Mouse (Mus musculus): ENCODE data around the gene Ppp1r11. TPM values are rescaled to one million over a fixed set of nuclear protein-coding genes. Genes with fewer than 3 reads are reported as not detected.

Gene Ppp1r11
- total and polyA plus RNA-seq, 2 experiments from 2014 or later, result 54.0 to 143 TPM

DNA sequence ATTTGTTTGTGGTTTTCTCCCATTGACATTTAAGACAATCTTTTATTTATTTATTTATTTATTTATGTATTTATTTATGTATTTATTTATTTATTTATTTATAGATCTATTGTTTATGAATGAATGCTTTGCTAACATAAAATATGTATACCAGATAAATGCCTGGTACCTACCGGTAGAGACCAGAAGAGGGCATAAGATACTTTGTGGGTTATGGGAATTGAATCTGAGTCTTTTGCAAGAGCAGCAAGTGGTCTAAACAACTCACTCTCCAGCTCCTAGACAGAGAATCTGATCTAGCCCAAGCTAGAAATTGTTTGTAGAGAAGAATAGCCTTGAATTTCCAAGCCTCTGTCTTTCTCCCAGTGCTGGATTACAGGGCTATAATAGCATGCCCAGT is 50.9 kb downstream of the Ppp1r11 start:
- WGBS, result 38% methylated on average over 1 of the region's 1 CpGs
- Histone ChIP-seq H3K4me1 (ENCODE audit: insufficient read depth, low read length) (no peaks in the 10 kb centered on the region), H3K27ac (ENCODE audit: low read depth, low read length) (no peak overlapping the region), H3K4me3 (ENCODE audit: low read depth, low read length) (no peak overlapping the region), H3K36me3 (ENCODE audit: insufficient read depth, low read length) (no peaks in the 10 kb centered on the region), H3K4me2 (ENCODE audit: low read depth, low read length, poor library complexity, severe bottlenecking) (no peak overlapping the region), H3K9ac (replicated peaks; ENCODE audit: low read length, poor library complexity, severe bottlenecking) (no peak overlapping the region), H3K27me3 (ENCODE audit: insufficient read depth, low read length) (no peaks in the 10 kb centered on the region), H3K9me3 (ENCODE audit: low read length) (no peaks in the 10 kb centered on the region)
- TF ChIP-seq CTCF (IDR thresholded peaks at IDR 0.05), result peak; percentile 38
- ATAC-seq (ENCODE audit: low FRiP score) (no peak), DNase-seq (ENCODE audit: low spot score) (no peak)

DNA sequence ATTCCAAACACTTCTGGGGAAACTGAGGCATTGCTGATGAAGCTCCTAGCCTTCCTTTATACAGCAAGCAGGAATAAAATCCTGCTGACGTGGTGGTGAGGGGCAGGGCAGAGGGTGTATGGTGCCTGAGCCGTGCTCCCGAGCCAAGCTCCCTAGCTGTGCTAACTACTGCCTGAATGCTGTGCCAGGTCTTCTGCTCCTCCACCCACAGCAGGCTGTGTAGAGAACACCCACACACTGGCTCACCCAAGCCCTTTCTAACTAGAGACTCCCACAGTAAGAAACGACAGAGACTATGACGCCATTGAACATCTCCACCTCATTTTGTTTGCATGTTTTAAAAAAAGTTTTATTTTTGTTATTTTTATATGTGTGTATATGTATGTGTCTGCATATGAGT is 51.5 kb downstream of the Ppp1r11 start:
- Histone ChIP-seq H3K27me3 (ENCODE audit: insufficient read depth, low read length) (no peaks in the 10 kb centered on the region), H3K27ac (ENCODE audit: low read depth, low read length) (no peak overlapping the region), H3K36me3 (ENCODE audit: insufficient read depth, low read length) (no peaks in the 10 kb centered on the region), H3K9me3 (ENCODE audit: low read length) (no peaks in the 10 kb centered on the region), H3K9ac (replicated peaks; ENCODE audit: low read length, poor library complexity, severe bottlenecking) (no peak overlapping the region), H3K4me3 (ENCODE audit: low read depth, low read length) (no peak overlapping the region), H3K4me2 (ENCODE audit: low read depth, low read length, poor library complexity, severe bottlenecking) (no peak overlapping the region), H3K4me1 (ENCODE audit: insufficient read depth, low read length) (no peaks in the 10 kb centered on the region)
- ATAC-seq (ENCODE audit: low FRiP score) (no peak), DNase-seq (ENCODE audit: low spot score) (no peak)
- TF ChIP-seq CTCF (IDR thresholded peaks at IDR 0.05), result no peak
- 82% methylated on average over 5 of the region's 5 CpGs for WGBS

DNA sequence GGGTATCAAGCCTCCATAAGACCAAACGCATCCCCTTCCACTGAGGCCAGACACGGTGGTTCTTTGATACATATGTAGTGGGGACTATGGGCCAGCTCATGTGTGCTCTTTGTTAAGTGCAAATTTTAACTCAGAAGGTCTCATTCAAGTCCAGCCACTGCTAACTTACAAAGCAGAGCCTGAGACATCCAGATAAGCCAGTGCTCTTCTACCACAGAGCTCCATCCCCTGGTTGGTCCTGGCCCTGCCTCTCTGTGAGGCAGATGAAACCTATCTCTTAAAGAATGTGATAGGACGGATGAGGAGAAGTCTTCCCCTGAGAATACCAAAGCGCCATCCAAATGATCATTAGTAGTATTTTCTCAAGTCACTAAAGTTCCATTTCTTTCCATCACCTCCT is 52.2 kb downstream of the Ppp1r11 start:
- DNase-seq (ENCODE audit: low spot score) (no peak), ATAC-seq (ENCODE audit: low FRiP score) (no peak)
- H3K27me3 ChIP-seq (ENCODE audit: insufficient read depth, low read length), result no peaks in the 10 kb centered on the region
- no peak overlapping the region for H3K27ac ChIP-seq (ENCODE audit: low read depth, low read length)
- 79% methylated on average over 4 of the region's 4 CpGs for WGBS
- no peaks in the 10 kb centered on the region for H3K4me1 ChIP-seq (ENCODE audit: insufficient read depth, low read length)
- H3K4me2 ChIP-seq (ENCODE audit: low read depth, low read length, poor library complexity, severe bottlenecking), result no peak overlapping the region
- H3K9ac ChIP-seq (replicated peaks; ENCODE audit: low read length, poor library complexity, severe bottlenecking), result no peak overlapping the region
- no peak for TF ChIP-seq CTCF (IDR thresholded peaks at IDR 0.05)
- no peak overlapping the region for H3K4me3 ChIP-seq (ENCODE audit: low read depth, low read length)
- no peaks in the 10 kb centered on the region for H3K36me3 ChIP-seq (ENCODE audit: insufficient read depth, low read length)
- H3K9me3 ChIP-seq (ENCODE audit: low read length), result no peaks in the 10 kb centered on the region

Other genes starting within 250 kb of the Ppp1r11 start
- not detected in 2 replicates for gene H2-M10.5, start 178.8 kb downstream of the Ppp1r11 start, total RNA-seq (2014; rRNA removed)
- not detected in 2 replicates for gene H2-M10.5, start 178.8 kb downstream of the Ppp1r11 start, polyA plus RNA-seq (2015; fragmentation: Nextera tagmentation; extraction: Ambion mirVana)
- gene H2-M10.6, start 139.6 kb downstream of the Ppp1r11 start, total RNA-seq (2014; rRNA removed), result not detected in 2 replicates
- gene H2-M10.6, start 139.6 kb downstream of the Ppp1r11 start, polyA plus RNA-seq (2015; fragmentation: Nextera tagmentation; extraction: Ambion mirVana), result not detected in 2 replicates
- 29.8 and 31.4 TPM in 2 replicates for gene Trim26, start 114.6 kb downstream of the Ppp1r11 start, total RNA-seq (2014; rRNA removed)
- 37.9 and 44.3 TPM in 2 replicates for gene Trim26, start 114.6 kb downstream of the Ppp1r11 start, polyA plus RNA-seq (2015; fragmentation: Nextera tagmentation; extraction: Ambion mirVana)
- gene Trim15, start 84.5 kb downstream of the Ppp1r11 start, total RNA-seq (2014; rRNA removed), result 0.27 and 0.33 TPM in 2 replicates
- 0.73 and 0.90 TPM in 2 replicates for gene Trim15, start 84.5 kb downstream of the Ppp1r11 start, polyA plus RNA-seq (2015; fragmentation: Nextera tagmentation; extraction: Ambion mirVana)
- 0.22 and 0.24 TPM in 2 replicates for gene Trim10, start 82.2 kb downstream of the Ppp1r11 start, total RNA-seq (2014; rRNA removed)
- 0.16 and 0.17 TPM in 2 replicates for gene Trim10, start 82.2 kb downstream of the Ppp1r11 start, polyA plus RNA-seq (2015; fragmentation: Nextera tagmentation; extraction: Ambion mirVana)
- not detected in 2 replicates for gene Trim40, start 61.6 kb downstream of the Ppp1r11 start, total RNA-seq (2014; rRNA removed)
- 0.19 and 0.25 TPM in 2 replicates for gene Trim40, start 61.6 kb downstream of the Ppp1r11 start, polyA plus RNA-seq (2015; fragmentation: Nextera tagmentation; extraction: Ambion mirVana)
- not detected in 2 replicates for gene Trim31, start 53.6 kb downstream of the Ppp1r11 start, total RNA-seq (2014; rRNA removed)
- gene Trim31, start 53.6 kb downstream of the Ppp1r11 start, polyA plus RNA-seq (2015; fragmentation: Nextera tagmentation; extraction: Ambion mirVana), result not detected in 2 replicates
- 3.9 TPM in 2 replicates for gene Rnf39, start 8.8 kb downstream of the Ppp1r11 start, total RNA-seq (2014; rRNA removed)
- gene Rnf39, start 8.8 kb downstream of the Ppp1r11 start, polyA plus RNA-seq (2015; fragmentation: Nextera tagmentation; extraction: Ambion mirVana), result 2.8 and 3.3 TPM in 2 replicates
- gene Znrd1, start 6.8 kb upstream of the Ppp1r11 start, total RNA-seq (2014; rRNA removed), result 31.6 and 37.1 TPM in 2 replicates
- 42.4 and 43.7 TPM in 2 replicates for gene Znrd1, start 6.8 kb upstream of the Ppp1r11 start, polyA plus RNA-seq (2015; fragmentation: Nextera tagmentation; extraction: Ambion mirVana)
- 2.1 and 3.5 TPM in 2 replicates for gene Znrd1as, start 6.9 kb upstream of the Ppp1r11 start, total RNA-seq (2014; rRNA removed)
- gene Znrd1as, start 6.9 kb upstream of the Ppp1r11 start, polyA plus RNA-seq (2015; fragmentation: Nextera tagmentation; extraction: Ambion mirVana), result 2.8 and 3.0 TPM in 2 replicates
- not detected in 2 replicates for gene 2410137M14Rik, start 29.5 kb upstream of the Ppp1r11 start, total RNA-seq (2014; rRNA removed)
- gene 2410137M14Rik, start 29.5 kb upstream of the Ppp1r11 start, polyA plus RNA-seq (2015; fragmentation: Nextera tagmentation; extraction: Ambion mirVana), result 0.39 and 0.52 TPM in 2 replicates
- 2.0 and 4.3 TPM in 2 replicates for gene H2-M5, start 37.8 kb upstream of the Ppp1r11 start, total RNA-seq (2014; rRNA removed)
- gene H2-M5, start 37.8 kb upstream of the Ppp1r11 start, polyA plus RNA-seq (2015; fragmentation: Nextera tagmentation; extraction: Ambion mirVana), result 1.3 and 1.6 TPM in 2 replicates
- 140 and 182 TPM in 2 replicates for gene Zfp57, start 49.4 kb upstream of the Ppp1r11 start, total RNA-seq (2014; rRNA removed)
- gene Zfp57, start 49.4 kb upstream of the Ppp1r11 start, polyA plus RNA-seq (2015; fragmentation: Nextera tagmentation; extraction: Ambion mirVana), result 166 and 171 TPM in 2 replicates
- gene Mog, start 71.7 kb upstream of the Ppp1r11 start, total RNA-seq (2014; rRNA removed), result not detected in 2 replicates
- gene Mog, start 71.7 kb upstream of the Ppp1r11 start, polyA plus RNA-seq (2015; fragmentation: Nextera tagmentation; extraction: Ambion mirVana), result 0.95 and 1.1 TPM in 2 replicates
- 633 and 639 TPM in 2 replicates for gene Gabbr1, start 94.2 kb upstream of the Ppp1r11 start, total RNA-seq (2014; rRNA removed)
- gene Gabbr1, start 94.2 kb upstream of the Ppp1r11 start, polyA plus RNA-seq (2015; fragmentation: Nextera tagmentation; extraction: Ambion mirVana), result 111 and 116 TPM in 2 replicates
- gene Olfr90, start 136.8 kb upstream of the Ppp1r11 start, total RNA-seq (2014; rRNA removed), result not detected in 2 replicates
- gene Olfr90, start 136.8 kb upstream of the Ppp1r11 start, polyA plus RNA-seq (2015; fragmentation: Nextera tagmentation; extraction: Ambion mirVana), result not detected in 2 replicates
- gene Olfr91, start 146.5 kb upstream of the Ppp1r11 start, total RNA-seq (2014; rRNA removed), result not detected in 2 replicates
- not detected in 2 replicates for gene Olfr91, start 146.5 kb upstream of the Ppp1r11 start, polyA plus RNA-seq (2015; fragmentation: Nextera tagmentation; extraction: Ambion mirVana)
- gene Olfr92, start 168.3 kb upstream of the Ppp1r11 start, total RNA-seq (2014; rRNA removed), result not detected in 2 replicates
- gene Olfr92, start 168.3 kb upstream of the Ppp1r11 start, polyA plus RNA-seq (2015; fragmentation: Nextera tagmentation; extraction: Ambion mirVana), result not detected in 2 replicates
- gene Olfr93, start 209.8 kb upstream of the Ppp1r11 start, total RNA-seq (2014; rRNA removed), result not detected in 2 replicates
- gene Olfr93, start 209.8 kb upstream of the Ppp1r11 start, polyA plus RNA-seq (2015; fragmentation: Nextera tagmentation; extraction: Ambion mirVana), result not detected in 2 replicates
- not detected in 2 replicates for gene Ubd, start 242.2 kb upstream of the Ppp1r11 start, total RNA-seq (2014; rRNA removed)
- gene Ubd, start 242.2 kb upstream of the Ppp1r11 start, polyA plus RNA-seq (2015; fragmentation: Nextera tagmentation; extraction: Ambion mirVana), result not detected in 2 replicates
- gene Olfr94, start 249.3 kb upstream of the Ppp1r11 start, total RNA-seq (2014; rRNA removed), result not detected in 2 replicates
- gene Olfr94, start 249.3 kb upstream of the Ppp1r11 start, polyA plus RNA-seq (2015; fragmentation: Nextera tagmentation; extraction: Ambion mirVana), result not detected in 2 replicates

Measured in midbrain, postnatal 0 days (tissue).